Mouse (Mus musculus): ENCODE measurements at regions not wholly inside any gene's neighbourhood (a gene's known extent, or its start where the extent isn't known, plus 50 kb on each side); places are given as distances from the start of the nearest gene placed in this dataset.

- DNase-seq: peak; percentile 28
Observed at GRCm38 (mm10) chr14:16897747-16898544, 79.0 kb upstream of the Rarb start.

GRCm38 (mm10) chr14:16896974-16897373, 78.0 kb upstream of the Rarb start:
- DNase-seq: no peak

GRCm38 (mm10) chr14:16881249-16881648, 62.3 kb upstream of the Rarb start:
- no peak for DNase-seq

GRCm38 (mm10) chr14:16869221-16869620, 50.3 kb upstream of the Rarb start:
- no peak for DNase-seq

Data from embryo, embryonic 11 days (tissue).